Mouse (Mus musculus): ENCODE data around the gene Klhl21.

GRCm38 (mm10) chr4:152024525-152024924 is 15.9 kb downstream of the Klhl21 start:
- TF ChIP-seq GATA1 (IDR thresholded peaks at IDR 0.05; ENCODE audit: borderline replicate concordance, low read length): no peak
- TF ChIP-seq FLI1 (IDR thresholded peaks at IDR 0.05; ENCODE audit: low read length): no peak
